Mouse (Mus musculus) heart, embryonic 15.5 days (tissue): ENCODE measurements at regions not wholly inside any gene's neighbourhood (a gene's known extent, or its start where the extent isn't known, plus 50 kb on each side); places are given as distances from the start of the nearest gene placed in this dataset.

ENCODE experiments used
- ATAC-seq: fragments of 200-750 bp; cut with Nextera tagmentation; replicated peaks from 2 replicates; pipeline ENCODE4 v1.8.0; 2017; ENCODE audit warnings: low read depth, moderate TSS enrichment; ENCODE audit not compliant: insufficient number of reproducible peaks, insufficient read depth, low FRiP score
- H3K27ac ChIP-seq: fragments of 300-500 bp; sonication (generic); 2 replicates; pipeline ENCODE4 v1.5.1; 2015; ENCODE audit warnings: mild to moderate bottlenecking, inconsistent platforms
- H3K27me3 ChIP-seq: fragments of 300-500 bp; sonication (generic); 2 replicates; pipeline ENCODE4 v1.6.1; 2015; ENCODE audit warnings: inconsistent platforms
- H3K36me3 ChIP-seq: fragments of 300-500 bp; sonication (generic); 2 replicates; pipeline ENCODE4 v1.6.1; 2015; ENCODE audit warnings: mild to moderate bottlenecking, inconsistent platforms
- H3K4me1 ChIP-seq: fragments of 300-500 bp; sonication (generic); replicated peaks from 2 replicates; pipeline ENCODE4 v1.6.1; 2015; ENCODE audit warnings: inconsistent platforms
- H3K4me2 ChIP-seq: fragments of 300-500 bp; sonication (generic); 2 replicates; pipeline ENCODE4 v1.6.1; 2015; ENCODE audit warnings: inconsistent platforms, mild to moderate bottlenecking, moderate library complexity
- H3K4me3 ChIP-seq: fragments of 300-500 bp; sonication (generic); 2 replicates; pipeline ENCODE4 v1.5.1; 2015; ENCODE audit warnings: mild to moderate bottlenecking, inconsistent platforms
- H3K9ac ChIP-seq: fragments of 300-500 bp; sonication (generic); 2 replicates; pipeline ENCODE4 v1.6.1; 2015; ENCODE audit warnings: mild to moderate bottlenecking, inconsistent platforms
- H3K9me3 ChIP-seq: fragments of 300-500 bp; sonication (generic); replicated peaks from 2 replicates; pipeline ENCODE4 v1.6.1; 2016; ENCODE audit warnings: inconsistent platforms
- WGBS: fragments of 180-500 bp; shearing (Covaris S2); methylation state at CpG from one replicate; pipeline ENCODE4 v1.1.7; 2015; ENCODE audit warnings: mixed read lengths; 5-methylcytosine and 5-hydroxymethylcytosine counted together

DNA sequence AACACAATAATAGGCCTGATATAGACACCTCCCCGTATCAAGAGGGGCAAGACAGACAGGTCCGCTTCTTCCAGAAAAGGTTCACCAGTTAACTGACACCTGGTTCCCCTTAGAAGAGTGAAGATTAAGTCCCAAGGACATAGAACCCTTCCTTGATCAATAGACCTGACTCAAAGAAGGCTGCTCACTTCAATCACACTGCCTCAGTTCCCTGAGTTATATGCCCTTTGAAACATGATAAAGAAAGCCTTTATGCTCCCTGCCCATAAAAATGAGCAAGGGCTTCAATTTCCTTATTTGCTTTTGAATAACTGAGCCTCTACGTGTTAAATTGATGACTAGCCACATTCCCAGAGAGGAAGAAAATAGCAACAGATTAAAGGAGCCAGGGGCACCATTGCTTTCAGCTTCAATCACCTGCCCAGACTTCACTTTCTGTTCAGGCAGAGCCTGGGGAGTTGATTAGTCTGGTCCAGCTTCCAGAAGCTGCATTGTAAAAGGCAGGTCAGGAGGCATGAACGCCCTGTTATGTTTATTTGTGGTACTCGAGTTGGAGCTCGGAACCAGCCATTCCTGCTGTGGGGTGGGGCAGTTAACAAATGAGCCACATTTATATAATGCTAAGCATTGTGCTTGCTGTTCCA lies 125.7 kb downstream of the Rap2a start:
- no peak overlapping the region for H3K27ac ChIP-seq
- H3K36me3 ChIP-seq, result no peaks in the 10 kb centered on the region
- ATAC-seq, result no peak
- H3K4me3 ChIP-seq, result no peak overlapping the region
- no peak overlapping the region for H3K9ac ChIP-seq
- WGBS, result 65% methylated on average over 6 of the region's 6 CpGs
- no peaks in the 10 kb centered on the region for H3K9me3 ChIP-seq
- no peaks in the 10 kb centered on the region for H3K27me3 ChIP-seq
- H3K4me1 ChIP-seq, result no peaks in the 10 kb centered on the region
- no peak overlapping the region for H3K4me2 ChIP-seq

DNA sequence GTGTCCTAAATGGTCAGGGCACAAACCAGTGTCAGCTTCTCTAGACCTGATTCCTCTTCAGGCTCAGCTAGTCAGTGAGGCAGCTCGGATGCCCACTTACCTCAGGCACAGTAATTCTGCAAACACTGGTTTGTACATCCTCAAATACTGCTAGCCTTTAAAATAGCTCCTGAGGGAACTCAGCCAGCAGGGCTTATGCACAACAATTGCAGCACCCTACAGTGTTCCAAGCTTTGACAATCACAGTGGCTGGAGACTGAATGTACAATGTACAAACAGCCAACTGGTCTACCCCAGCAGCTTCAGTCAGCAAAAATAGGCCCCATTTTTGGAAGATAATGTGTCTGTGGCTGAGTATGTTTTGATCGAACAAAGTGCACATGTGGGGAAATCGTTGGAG lies 129.6 kb downstream of the Rap2a start:
- no peak overlapping the region for H3K4me3 ChIP-seq
- WGBS, result 90% methylated on average over 3 of the region's 3 CpGs

DNA sequence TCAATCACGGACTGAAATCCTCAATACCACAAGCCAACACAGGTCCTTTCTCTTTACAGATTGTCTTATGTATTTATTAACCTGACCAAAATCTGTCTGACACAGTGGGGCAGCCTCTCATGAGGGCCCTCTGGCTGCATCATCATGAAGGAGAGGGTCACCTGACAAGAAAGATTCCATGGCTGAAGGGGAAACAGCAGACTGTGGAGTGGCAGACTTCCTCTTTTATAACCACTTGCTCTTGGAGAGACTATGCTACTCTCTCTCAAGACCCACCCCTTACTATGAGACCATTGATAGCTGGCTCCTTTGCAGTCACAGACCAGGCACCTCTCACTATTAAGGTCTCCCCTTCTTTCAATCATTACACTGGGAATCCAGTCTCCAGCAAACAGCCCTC lies 133.1 kb downstream of the Rap2a start:
- no peak for ATAC-seq
- no peak overlapping the region for H3K27ac ChIP-seq
- WGBS, result 83% methylated on average over 1 of the region's 1 CpGs
- no peak overlapping the region for H3K9ac ChIP-seq
- no peaks in the 10 kb centered on the region for H3K27me3 ChIP-seq
- H3K4me2 ChIP-seq, result no peak overlapping the region
- no peaks in the 10 kb centered on the region for H3K9me3 ChIP-seq
- no peaks in the 10 kb centered on the region for H3K36me3 ChIP-seq
- no peaks in the 10 kb centered on the region for H3K4me1 ChIP-seq
- no peak overlapping the region for H3K4me3 ChIP-seq

More for the DNA sequence above, 129.6 kb downstream of the Rap2a start:
- Histone ChIP-seq H3K4me1 (no peaks in the 10 kb centered on the region), H3K27ac (no peak overlapping the region), H3K9me3 (no peaks in the 10 kb centered on the region), H3K9ac (no peak overlapping the region), H3K4me2 (no peak overlapping the region), H3K27me3 (no peaks in the 10 kb centered on the region), H3K36me3 (no peaks in the 10 kb centered on the region)
- ATAC-seq, result no peak

DNA sequence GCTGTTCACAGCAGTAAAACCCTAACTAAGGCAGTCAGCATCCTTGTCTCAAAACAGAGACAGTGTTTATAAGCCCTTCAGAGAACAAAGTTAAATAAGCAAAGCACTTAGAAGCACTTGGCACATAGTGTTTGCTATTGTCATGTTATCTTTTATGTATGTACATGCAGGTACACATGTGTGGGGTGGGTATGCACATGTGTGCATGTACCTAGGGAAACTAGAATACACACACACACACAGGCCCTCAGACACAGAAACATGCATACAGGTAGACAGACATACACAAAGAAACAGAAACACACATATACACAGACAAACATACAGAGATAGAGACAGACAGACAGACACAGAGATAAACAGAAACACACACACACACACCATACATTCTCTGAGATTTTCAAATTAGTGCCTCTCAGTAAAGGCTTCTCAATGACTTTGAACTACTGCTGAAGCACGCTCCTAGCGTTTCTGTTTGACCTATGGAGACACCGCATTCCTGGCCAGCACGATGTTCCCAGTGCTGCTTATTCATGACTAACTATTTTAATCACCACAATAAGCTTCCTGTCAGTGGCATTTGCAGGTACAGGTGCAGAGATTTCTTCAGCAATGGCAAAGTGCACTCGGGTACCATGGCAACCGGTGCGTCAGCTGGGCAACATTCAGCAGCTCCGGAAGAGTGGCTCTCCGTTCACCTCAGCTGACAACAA lies 148.1 kb downstream of the Rap2a start:
- Histone ChIP-seq H3K36me3 (no peaks in the 10 kb centered on the region), H3K4me1 (no peaks in the 10 kb centered on the region), H3K27ac (no peak overlapping the region), H3K27me3 (no peaks in the 10 kb centered on the region), H3K9ac (no peak overlapping the region), H3K9me3 (no peaks in the 10 kb centered on the region), H3K4me2 (no peak overlapping the region), H3K4me3 (no peak overlapping the region)
- no peak for ATAC-seq
- WGBS, result 79% methylated on average over 9 of the region's 9 CpGs

DNA sequence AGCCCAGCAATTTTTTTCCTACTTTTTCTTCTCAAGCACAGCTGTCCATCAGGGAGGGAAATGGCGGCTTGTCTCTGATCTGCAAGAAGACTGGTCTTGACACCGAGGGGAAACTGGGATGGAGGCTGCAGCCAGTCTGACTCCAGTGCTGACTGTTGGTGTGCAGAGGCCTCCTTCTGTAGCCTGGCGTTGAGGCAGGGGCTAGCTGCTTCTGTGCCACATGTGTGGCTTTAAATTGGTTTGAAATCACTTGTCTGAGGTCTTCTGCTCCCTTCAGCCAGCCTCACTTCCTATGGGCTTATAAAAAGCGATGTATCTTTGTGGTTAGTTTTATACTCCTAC lies 148.7 kb downstream of the Rap2a start:
- no peak overlapping the region for H3K27ac ChIP-seq
- no peak overlapping the region for H3K9ac ChIP-seq
- ATAC-seq, result no peak
- no peak overlapping the region for H3K4me2 ChIP-seq
- no peak overlapping the region for H3K4me3 ChIP-seq
- whole genome bisulfite sequencing, result 80% methylated on average over 4 of the region's 4 CpGs
- no peaks in the 10 kb centered on the region for H3K9me3 ChIP-seq
- H3K36me3 ChIP-seq, result no peaks in the 10 kb centered on the region
- no peaks in the 10 kb centered on the region for H3K4me1 ChIP-seq
- H3K27me3 ChIP-seq, result no peaks in the 10 kb centered on the region

DNA sequence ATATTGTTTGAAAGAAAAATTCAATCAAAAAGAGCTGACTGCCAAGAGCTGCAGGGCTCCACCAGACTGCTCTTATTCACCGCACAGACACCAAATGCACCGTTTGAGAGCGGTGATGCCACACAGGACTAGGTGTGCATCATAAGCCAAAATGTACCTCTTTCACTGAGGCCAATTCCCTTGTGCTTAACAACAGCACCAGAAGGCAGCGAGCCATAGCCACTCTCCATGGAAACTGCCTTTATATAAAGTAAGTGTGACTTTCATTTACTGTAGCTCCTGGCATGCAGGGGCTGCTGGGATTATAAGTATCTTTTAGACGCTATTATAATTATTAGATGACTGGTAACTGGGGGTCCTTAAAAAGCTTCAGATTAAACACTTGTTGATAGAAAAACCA lies 154.5 kb downstream of the Rap2a start:
- Histone ChIP-seq H3K4me3 (no peak overlapping the region), H3K9ac (no peak overlapping the region), H3K9me3 (no peaks in the 10 kb centered on the region), H3K27me3 (no peaks in the 10 kb centered on the region), H3K27ac (no peak overlapping the region), H3K4me1 (peaks cover 8% of the 10 kb centered on the region; the same call in 1 of the 2 replicates), H3K4me2 (no peak overlapping the region), H3K36me3 (no peaks in the 10 kb centered on the region)
- WGBS, result 86% methylated on average over 5 of the region's 5 CpGs
- ATAC-seq, result no peak

- Histone ChIP-seq H3K4me3 (no peak overlapping the region), H3K4me2 (no peak overlapping the region), H3K9ac (no peak overlapping the region), H3K9me3 (no peaks in the 10 kb centered on the region), H3K36me3 (no peaks in the 10 kb centered on the region), H3K27ac (peak overlapping the region; percentile 28; the same call in 1 of the 2 replicates), H3K4me1 (peaks cover 9% of the 10 kb centered on the region; the same call in 1 of the 2 replicates), H3K27me3 (no peaks in the 10 kb centered on the region)
- WGBS, result 81% methylated on average over 6 of the region's 6 CpGs
- no peak for ATAC-seq
These were observed 158.6 kb downstream of the Rap2a start for GRCm38 (mm10) chr14:120636726-120637400.

DNA sequence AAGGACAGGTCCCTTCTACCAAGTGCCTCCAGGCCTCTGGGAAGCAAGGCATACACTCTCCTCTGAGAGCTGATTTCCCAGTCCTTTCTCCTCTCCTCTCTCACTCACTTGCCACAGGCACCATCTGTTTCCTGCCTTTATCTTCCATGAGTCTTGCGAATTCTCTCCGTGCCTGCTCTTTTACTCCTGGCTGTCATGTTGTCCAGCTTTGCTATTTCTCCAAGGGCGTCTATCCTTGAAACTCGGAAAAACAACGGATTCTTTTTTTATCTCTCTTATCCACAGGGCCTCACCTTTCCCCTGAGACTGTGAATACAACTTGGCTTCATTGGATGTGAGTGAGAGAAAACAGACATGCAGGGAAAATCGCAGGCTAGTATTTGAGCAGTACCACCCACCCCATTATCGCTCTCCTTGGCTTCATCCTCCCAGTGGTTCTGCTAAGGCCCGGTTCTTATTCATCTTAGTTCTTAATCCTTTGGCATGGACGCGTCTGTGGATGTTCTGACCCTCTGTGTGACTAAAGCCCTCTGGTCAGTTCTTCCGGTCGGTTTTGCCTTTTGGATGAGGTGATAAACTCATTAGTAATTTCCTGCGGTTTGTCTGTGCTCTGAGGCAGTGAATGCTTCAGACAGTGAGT lies 159.4 kb downstream of the Rap2a start:
- Histone ChIP-seq H3K27ac (peak overlapping the region; percentile 56; the same call in 1 of the 2 replicates), H3K4me1 (peaks cover 9% of the 10 kb centered on the region; the same call in 1 of the 2 replicates), H3K27me3 (no peaks in the 10 kb centered on the region), H3K4me2 (0 out of 2 replicates have a peak overlapping the region, but pooled peaks have one; percentile 21), H3K36me3 (no peaks in the 10 kb centered on the region), H3K4me3 (no peak overlapping the region), H3K9me3 (no peaks in the 10 kb centered on the region), H3K9ac (no peak overlapping the region)
- 26% methylated on average over 13 of the region's 13 CpGs for WGBS
- peak; percentile 81 for ATAC-seq

DNA sequence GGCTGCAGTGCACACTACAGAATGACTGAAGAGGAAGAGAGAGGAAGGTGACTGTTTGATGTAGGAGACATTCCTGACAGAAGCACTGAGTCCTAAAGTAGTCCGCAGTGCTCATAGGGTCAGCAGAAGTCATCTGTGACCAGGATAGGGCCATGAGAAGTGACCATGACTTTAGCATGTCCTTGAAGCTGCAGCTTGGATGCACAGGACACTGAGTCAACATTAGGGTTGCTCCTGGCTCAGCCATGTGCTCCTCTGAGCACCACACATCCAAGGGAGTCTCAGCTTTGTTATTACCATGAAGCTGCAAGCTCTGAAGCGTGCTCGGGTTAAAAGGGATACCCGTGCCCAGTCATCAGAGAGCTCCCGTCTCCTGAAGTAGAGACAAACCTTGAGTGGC lies 164.3 kb downstream of the Rap2a start:
- no peak overlapping the region for H3K4me3 ChIP-seq
- H3K27me3 ChIP-seq, result no peaks in the 10 kb centered on the region
- H3K4me1 ChIP-seq, result peaks cover 2% of the 10 kb centered on the region; the same call in 1 of the 2 replicates
- no peaks in the 10 kb centered on the region for H3K9me3 ChIP-seq
- no peak overlapping the region for H3K9ac ChIP-seq
- H3K36me3 ChIP-seq, result no peaks in the 10 kb centered on the region
- no peak overlapping the region for H3K27ac ChIP-seq
- no peak overlapping the region for H3K4me2 ChIP-seq
- no peak for ATAC-seq
- 83% methylated on average over 5 of the region's 5 CpGs for WGBS

DNA sequence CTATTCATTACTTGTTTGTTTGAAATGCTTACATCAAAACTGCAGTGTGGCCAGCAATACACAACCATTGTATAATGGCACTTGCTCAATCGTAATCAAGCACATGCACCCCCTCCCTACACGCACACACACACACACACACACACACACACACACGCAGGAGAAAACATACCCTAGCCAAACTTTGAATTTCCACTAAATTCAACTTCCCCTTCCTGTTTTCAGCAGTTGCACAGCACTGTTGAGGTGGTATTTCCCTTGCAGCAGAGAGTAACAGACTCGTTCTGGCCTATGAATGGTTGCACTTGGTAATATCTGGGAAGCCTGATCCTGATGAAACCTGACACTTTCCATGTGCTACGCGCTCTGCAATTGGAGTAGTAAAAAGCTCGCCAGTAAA lies 173.8 kb downstream of the Rap2a start:
- H3K9me3 ChIP-seq, result no peaks in the 10 kb centered on the region
- H3K27me3 ChIP-seq, result no peaks in the 10 kb centered on the region
- 84% methylated on average over 7 of the region's 7 CpGs for WGBS

DNA sequence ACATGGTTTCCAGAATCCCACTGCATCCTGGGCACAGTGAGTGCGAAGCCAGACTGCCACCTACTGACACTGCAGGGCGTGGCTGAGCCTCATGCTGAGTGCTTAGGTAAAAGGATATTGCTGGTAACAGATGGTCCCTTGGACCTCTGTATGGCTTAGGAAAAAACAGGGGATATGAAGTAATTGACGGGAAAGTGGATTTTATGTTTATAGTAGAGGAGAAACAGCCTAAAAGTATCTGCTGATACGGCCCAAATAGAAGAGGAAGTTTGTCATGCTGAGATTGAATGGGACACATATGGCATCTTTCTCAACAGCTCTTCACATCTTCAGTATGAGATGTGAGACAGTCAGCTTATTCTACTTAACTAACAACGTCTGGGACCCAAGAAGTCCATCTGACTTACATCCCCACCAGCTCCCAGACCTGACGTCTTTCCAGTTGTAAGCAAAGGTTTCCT lies 182.1 kb downstream of the Rap2a start:
- Histone ChIP-seq H3K9me3 (no peaks in the 10 kb centered on the region), H3K27me3 (no peaks in the 10 kb centered on the region), H3K9ac (no peak overlapping the region), H3K4me2 (no peak overlapping the region), H3K4me1 (no peaks in the 10 kb centered on the region), H3K4me3 (no peak overlapping the region), H3K27ac (no peak overlapping the region), H3K36me3 (no peaks in the 10 kb centered on the region)
- 49% methylated on average over 6 of the region's 6 CpGs for WGBS
- ATAC-seq, result no peak; the same call in 1 of the 2 replicates

More for the DNA sequence above, 173.8 kb downstream of the Rap2a start:
- Histone ChIP-seq H3K4me2 (no peak overlapping the region), H3K9ac (no peak overlapping the region), H3K27ac (no peak overlapping the region), H3K36me3 (no peaks in the 10 kb centered on the region), H3K4me1 (no peaks in the 10 kb centered on the region), H3K4me3 (no peak overlapping the region)
- ATAC-seq, result no peak
